Mouse (Mus musculus) granulocyte monocyte progenitor cell, adult 5-6 weeks (primary cell): ENCODE data around the gene Ckb. TPM values are rescaled to one million over a fixed set of nuclear protein-coding genes. Genes with fewer than 3 reads are reported as not detected.

Source experiments
- total RNA-seq, 2 experiments: library from RNA; stranded (forward) in 1 of 2; stranded (reverse) in 1 of 2; fragments of 200-712, 200-1000 nt in 1 of 2; fragments of >200 nt in 1 of 2; fragmentation: Nextera tagmentation in 1 of 2; gene quantifications; 2 replicates each; pipeline ENCODE4 v1.2.3; 2014 to 2017

Ckb gene
- total RNA-seq, 2 experiments from 2014 or later = 0.57 to 4.2 TPM

Other genes starting within 250 kb of the Ckb start
- gene Tnfaip2, start 229.9 kb downstream of the Ckb start, total RNA-seq (2014; fragmentation: Nextera tagmentation) = 28.6 and 30.4 TPM in 2 replicates
- gene Tnfaip2, start 229.9 kb downstream of the Ckb start, total RNA-seq (2017) = 27.4 and 56.1 TPM in 2 replicates
- not detected in 2 replicates for gene Gm266, start 186.5 kb downstream of the Ckb start, total RNA-seq (2014; fragmentation: Nextera tagmentation)
- gene Gm266, start 186.5 kb downstream of the Ckb start, total RNA-seq (2017) = not detected in 2 replicates
- 197 and 224 TPM in 2 replicates for gene Eif5, start 134.3 kb downstream of the Ckb start, total RNA-seq (2014; fragmentation: Nextera tagmentation)
- gene Eif5, start 134.3 kb downstream of the Ckb start, total RNA-seq (2017) = 290 and 339 TPM in 2 replicates
- 55.8 and 61.7 TPM in 2 replicates for gene Mark3, start 97.8 kb downstream of the Ckb start, total RNA-seq (2014; fragmentation: Nextera tagmentation)
- 61.3 and 71.8 TPM in 2 replicates for gene Mark3, start 97.8 kb downstream of the Ckb start, total RNA-seq (2017)
- gene Trmt61a, start 5.8 kb upstream of the Ckb start, total RNA-seq (2014; fragmentation: Nextera tagmentation) = 18.6 and 21.9 TPM in 2 replicates
- gene Trmt61a, start 5.8 kb upstream of the Ckb start, total RNA-seq (2017) = 10.0 and 10.1 TPM in 2 replicates
- 28.0 and 32.0 TPM in 2 replicates for gene Bag5, start 40.9 kb upstream of the Ckb start, total RNA-seq (2014; fragmentation: Nextera tagmentation)
- 33.3 and 41.2 TPM in 2 replicates for gene Bag5, start 40.9 kb upstream of the Ckb start, total RNA-seq (2017)
- 49.6 and 51.3 TPM in 2 replicates for gene Apopt1, start 40.9 kb upstream of the Ckb start, total RNA-seq (2014; fragmentation: Nextera tagmentation)
- 57.2 and 60.9 TPM in 2 replicates for gene Apopt1, start 40.9 kb upstream of the Ckb start, total RNA-seq (2017)
- gene Klc1, start 86.5 kb upstream of the Ckb start, total RNA-seq (2014; fragmentation: Nextera tagmentation) = 45.3 and 48.2 TPM in 2 replicates
- 26.7 and 42.1 TPM in 2 replicates for gene Klc1, start 86.5 kb upstream of the Ckb start, total RNA-seq (2017)
- 16.7 and 31.1 TPM in 2 replicates for gene Xrcc3, start 141.5 kb upstream of the Ckb start, total RNA-seq (2014; fragmentation: Nextera tagmentation)
- 6.8 and 8.6 TPM in 2 replicates for gene Xrcc3, start 141.5 kb upstream of the Ckb start, total RNA-seq (2017)
- gene Zfyve21, start 141.8 kb upstream of the Ckb start, total RNA-seq (2014; fragmentation: Nextera tagmentation) = 14.0 and 19.5 TPM in 2 replicates
- 5.3 and 6.2 TPM in 2 replicates for gene Zfyve21, start 141.8 kb upstream of the Ckb start, total RNA-seq (2017)
- 11.2 and 11.4 TPM in 2 replicates for gene Ppp1r13b, start 235.8 kb upstream of the Ckb start, total RNA-seq (2014; fragmentation: Nextera tagmentation)
- gene Ppp1r13b, start 235.8 kb upstream of the Ckb start, total RNA-seq (2017) = 2.9 and 4.7 TPM in 2 replicates